Mouse (Mus musculus): ENCODE results near the gene Fam110c. TPM values are rescaled to one million over a fixed set of nuclear protein-coding genes. Genes with fewer than 3 reads are reported as not detected.

The Fam110c gene
- total and polyA plus RNA-seq, 3 experiments: 0.16 to 1.9 TPM; not detected in 1

GRCm38 (mm10) chr12:31122892-31123622, 49.4 kb downstream of the Fam110c start:
- no peak for ATAC-seq (ENCODE audit: extremely low read depth, insufficient number of reproducible peaks, low FRiP score, poor library complexity, severe bottlenecking)
- H3K4me1 ChIP-seq (ENCODE audit: insufficient read depth, low read depth, low read length): no peaks in the 10 kb centered on the region
- no peaks in the 10 kb centered on the region for H3K27me3 ChIP-seq (ENCODE audit: insufficient read depth, low read length)
- no peaks in the 10 kb centered on the region for H3K9me3 ChIP-seq (replicated peaks)
- no peak overlapping the region for H3K4me3 ChIP-seq (ENCODE audit: low read depth, low read length)
- no peak for TF ChIP-seq TAL1 (conservative IDR thresholded peaks at IDR 0.05; ENCODE audit: low read depth, low read length)
- no peak for TF ChIP-seq GATA1 (IDR thresholded peaks at IDR 0.05; ENCODE audit: borderline replicate concordance, low read length)
- TF ChIP-seq POLR2AphosphoS5 (IDR thresholded peaks at IDR 0.05; ENCODE audit: insufficient replicate concordance, low read depth, low read length): no peak
- no peak for TF ChIP-seq GATA2 (IDR thresholded peaks at IDR 0.05; ENCODE audit: borderline replicate concordance, low read depth, low read length)
- no peak for TF ChIP-seq CTCF (IDR thresholded peaks at IDR 0.05; ENCODE audit: low read depth, low read length)
- DNase-seq (ENCODE audit: low spot score): no peak
- no peaks in the 10 kb centered on the region for H3K36me3 ChIP-seq (replicated peaks)

GRCm38 (mm10) chr12:31126071-31126470, 52.4 kb downstream of the Fam110c start:
- no peaks in the 10 kb centered on the region for H3K36me3 ChIP-seq (replicated peaks)
- no peak overlapping the region for H3K4me3 ChIP-seq (ENCODE audit: low read depth, low read length)
- no peaks in the 10 kb centered on the region for H3K27me3 ChIP-seq (ENCODE audit: insufficient read depth, low read length)
- H3K9me3 ChIP-seq (replicated peaks): no peaks in the 10 kb centered on the region
- TF ChIP-seq TAL1 (conservative IDR thresholded peaks at IDR 0.05; ENCODE audit: low read depth, low read length) (no peak), GATA1 (IDR thresholded peaks at IDR 0.05; ENCODE audit: borderline replicate concordance, low read length) (no peak), CTCF (IDR thresholded peaks at IDR 0.05; ENCODE audit: low read depth, low read length) (no peak), GATA2 (IDR thresholded peaks at IDR 0.05; ENCODE audit: borderline replicate concordance, low read depth, low read length) (no peak), POLR2AphosphoS5 (IDR thresholded peaks at IDR 0.05; ENCODE audit: insufficient replicate concordance, low read depth, low read length) (no peak)
- no peaks in the 10 kb centered on the region for H3K4me1 ChIP-seq (ENCODE audit: insufficient read depth, low read depth, low read length)
- ATAC-seq (ENCODE audit: extremely low read depth, insufficient number of reproducible peaks, low FRiP score, poor library complexity, severe bottlenecking): no peak
- DNase-seq (ENCODE audit: low spot score): no peak

GRCm38 (mm10) chr12:31129548-31129947, 55.9 kb downstream of the Fam110c start:
- ATAC-seq (ENCODE audit: extremely low read depth, insufficient number of reproducible peaks, low FRiP score, poor library complexity, severe bottlenecking) (no peak), DNase-seq (ENCODE audit: low spot score) (no peak)
- no peaks in the 10 kb centered on the region for H3K4me1 ChIP-seq (ENCODE audit: insufficient read depth, low read depth, low read length)
- no peaks in the 10 kb centered on the region for H3K9me3 ChIP-seq (replicated peaks)
- TF ChIP-seq POLR2AphosphoS5 (IDR thresholded peaks at IDR 0.05; ENCODE audit: insufficient replicate concordance, low read depth, low read length): no peak
- TF ChIP-seq GATA2 (IDR thresholded peaks at IDR 0.05; ENCODE audit: borderline replicate concordance, low read depth, low read length): no peak
- TF ChIP-seq CTCF (IDR thresholded peaks at IDR 0.05; ENCODE audit: low read depth, low read length): no peak
- no peak for TF ChIP-seq GATA1 (IDR thresholded peaks at IDR 0.05; ENCODE audit: borderline replicate concordance, low read length)
- TF ChIP-seq TAL1 (conservative IDR thresholded peaks at IDR 0.05; ENCODE audit: low read depth, low read length): no peak
- peaks cover 3% of the 10 kb centered on the region; the same call in 1 of the 2 replicates for H3K27me3 ChIP-seq (ENCODE audit: insufficient read depth, low read length)
- H3K4me3 ChIP-seq (ENCODE audit: low read depth, low read length): no peak overlapping the region
- H3K36me3 ChIP-seq (replicated peaks): no peaks in the 10 kb centered on the region

Other genes with a start within 250 kb of the Fam110c start
- gene Alkal2, start 189.5 kb upstream of the Fam110c start, total RNA-seq (2014; fragmentation: Nextera tagmentation): not detected in 2 replicates
- not detected in 2 replicates for gene Alkal2, start 189.5 kb upstream of the Fam110c start, total RNA-seq (2017)
- gene Alkal2, start 189.5 kb upstream of the Fam110c start, polyA plus RNA-seq (2012): not detected in 2 replicates
- gene Acp1, start 162.3 kb upstream of the Fam110c start, total RNA-seq (2014; fragmentation: Nextera tagmentation): 102 and 141 TPM in 2 replicates
- 125 and 166 TPM in 2 replicates for gene Acp1, start 162.3 kb upstream of the Fam110c start, total RNA-seq (2017)
- gene Acp1, start 162.3 kb upstream of the Fam110c start, polyA plus RNA-seq (2012): 1.6 and 2.6 TPM in 2 replicates
- gene Sh3yl1, start 162.2 kb upstream of the Fam110c start, total RNA-seq (2014; fragmentation: Nextera tagmentation): 2.8 and 3.9 TPM in 2 replicates
- 3.1 and 3.7 TPM in 2 replicates for gene Sh3yl1, start 162.2 kb upstream of the Fam110c start, total RNA-seq (2017)
- gene Sh3yl1, start 162.2 kb upstream of the Fam110c start, polyA plus RNA-seq (2012): 0.76 and 0.97 TPM in 2 replicates
- not detected in 2 replicates for gene Gm6993, start 166.9 kb downstream of the Fam110c start, total RNA-seq (2014; fragmentation: Nextera tagmentation)
- not detected in 2 replicates for gene Gm6993, start 166.9 kb downstream of the Fam110c start, total RNA-seq (2017)
- not detected in 2 replicates for gene Gm6993, start 166.9 kb downstream of the Fam110c start, polyA plus RNA-seq (2012)
- not detected in 2 replicates for gene Lamb1, start 191.4 kb downstream of the Fam110c start, total RNA-seq (2014; fragmentation: Nextera tagmentation)
- 0.11 and 0.17 TPM in 2 replicates for gene Lamb1, start 191.4 kb downstream of the Fam110c start, total RNA-seq (2017)
- not detected in 2 replicates for gene Lamb1, start 191.4 kb downstream of the Fam110c start, polyA plus RNA-seq (2012)